Mouse (Mus musculus): Measurements from ENCODE around the gene Senp6.
"Not testable (repeated sequence)": the region's sequence is repeated elsewhere in the genome, so short reads cannot be mapped to it uniquely, and the experiment has no call there.

The Senp6 gene

GRCm38 (mm10) chr9:80084429-80085092 lies 17.9 kb downstream of the Senp6 start:
- DNase-seq: no peak

- DNase-seq: no peak
Measured at GRCm38 (mm10) chr9:80085665-80086064, 19.0 kb downstream of the Senp6 start.

GRCm38 (mm10) chr9:80086272-80086966 lies 19.7 kb downstream of the Senp6 start:
- not testable (repeated sequence) for DNase-seq

- no peak for DNase-seq
Measured at GRCm38 (mm10) chr9:80089409-80089808, 22.7 kb downstream of the Senp6 start.

- DNase-seq: no peak
Measured at GRCm38 (mm10) chr9:80096325-80096724, 29.6 kb downstream of the Senp6 start.

- no peak for DNase-seq
Measured at GRCm38 (mm10) chr9:80145992-80146587, 79.4 kb downstream of the Senp6 start.

GRCm38 (mm10) chr9:80149594-80149993 lies 82.9 kb downstream of the Senp6 start:
- no peak for DNase-seq

- DNase-seq: no peak
Measured at GRCm38 (mm10) chr9:80155277-80155676, 88.6 kb downstream of the Senp6 start.

GRCm38 (mm10) chr9:80156780-80157179 lies 90.1 kb downstream of the Senp6 start:
- no peak for DNase-seq

- no peak for DNase-seq
Measured at GRCm38 (mm10) chr9:80157840-80158465, 91.2 kb downstream of the Senp6 start.

- DNase-seq: no peak
Measured at GRCm38 (mm10) chr9:80158937-80159336, 92.2 kb downstream of the Senp6 start.

- no peak for DNase-seq
Measured at GRCm38 (mm10) chr9:80161451-80161850, 94.7 kb downstream of the Senp6 start.

- no peak for DNase-seq
Measured at GRCm38 (mm10) chr9:80163126-80163723, 96.5 kb downstream of the Senp6 start.

GRCm38 (mm10) chr9:80164191-80164590 lies 97.5 kb downstream of the Senp6 start:
- no peak for DNase-seq

- peak; percentile 85 to 91 for DNase-seq
Measured at GRCm38 (mm10) chr9:80164611-80165474, 98.1 kb downstream of the Senp6 start, which contains the start of gene Myo6. Myo6 (plus strand) TSS chr9:80165031.

- no peak for DNase-seq
Measured at GRCm38 (mm10) chr9:80165690-80166089, 99.0 kb downstream of the Senp6 start.

- no peak for DNase-seq
Measured at GRCm38 (mm10) chr9:80166425-80166824, 99.7 kb downstream of the Senp6 start.

- DNase-seq: no peak
Measured at GRCm38 (mm10) chr9:80167089-80167488, 100.4 kb downstream of the Senp6 start.

- no peak for DNase-seq
Measured at GRCm38 (mm10) chr9:80169551-80169950, 102.8 kb downstream of the Senp6 start.

- no peak for DNase-seq
Measured at GRCm38 (mm10) chr9:80171241-80171640, 104.5 kb downstream of the Senp6 start.

- no peak for DNase-seq
Measured at GRCm38 (mm10) chr9:80172396-80173222, 105.9 kb downstream of the Senp6 start.
